Mouse (Mus musculus) brain, adult 2 months (tissue): ENCODE results near the gene Lrrc75b.
"Not testable (repeated sequence)": the region's sequence is repeated elsewhere in the genome, so short reads cannot be mapped to it uniquely, and the experiment has no call there.

Experiments
- DNase-seq: peaks from one replicate; pipeline ENCODE4 v3.0.0; 2011; ENCODE audit warnings: low read depth, low spot score

Lrrc75b gene

DNA sequence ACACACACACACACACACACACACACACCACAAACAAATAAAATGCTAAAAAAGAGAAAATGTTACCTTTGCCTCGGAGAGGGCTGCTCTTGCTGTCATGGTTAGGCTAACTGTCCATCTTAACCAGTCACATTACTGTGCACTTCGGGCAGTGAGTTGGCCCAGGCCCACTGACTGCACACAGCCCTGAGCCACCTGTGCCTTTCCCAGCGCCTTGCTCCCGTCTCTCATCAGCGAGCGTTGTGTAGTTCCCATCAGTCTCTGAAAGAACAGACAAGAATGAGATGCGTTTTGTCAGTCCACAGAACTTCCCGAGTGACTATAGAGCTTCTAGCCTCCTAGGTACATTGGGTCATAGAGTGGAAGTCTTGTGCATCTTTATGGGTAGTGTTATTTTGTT, 25.9 kb downstream of the Lrrc75b start:
- no peak for DNase-seq

DNA sequence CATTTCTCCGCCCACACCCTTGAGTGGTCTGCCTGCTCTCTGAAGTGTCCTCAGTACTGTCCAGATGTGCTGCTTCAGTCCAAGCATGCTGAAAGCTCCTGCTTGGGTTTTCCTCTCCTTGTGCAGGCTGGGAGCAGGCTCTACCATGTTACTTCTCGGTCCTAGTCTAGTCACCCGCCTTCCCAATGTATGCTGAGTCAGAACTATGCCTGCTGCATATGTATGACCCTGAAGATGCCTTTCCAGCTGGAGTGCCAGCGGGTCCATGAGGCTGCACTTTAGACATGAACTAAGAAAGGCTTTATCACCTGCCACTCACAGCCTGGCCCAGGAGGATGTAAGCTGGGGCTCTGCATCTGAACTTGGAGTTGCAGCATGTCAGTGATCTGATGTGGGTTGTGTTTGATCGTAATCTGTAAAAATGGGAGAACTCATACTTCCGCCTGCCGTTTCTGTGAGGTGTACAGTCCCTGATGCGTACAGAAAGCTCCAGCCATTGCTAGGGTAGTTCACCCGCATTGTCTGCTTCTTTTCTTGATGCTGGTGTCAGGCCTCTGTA, 28.5 kb downstream of the Lrrc75b start:
- DNase-seq: peak; percentile 26

DNA sequence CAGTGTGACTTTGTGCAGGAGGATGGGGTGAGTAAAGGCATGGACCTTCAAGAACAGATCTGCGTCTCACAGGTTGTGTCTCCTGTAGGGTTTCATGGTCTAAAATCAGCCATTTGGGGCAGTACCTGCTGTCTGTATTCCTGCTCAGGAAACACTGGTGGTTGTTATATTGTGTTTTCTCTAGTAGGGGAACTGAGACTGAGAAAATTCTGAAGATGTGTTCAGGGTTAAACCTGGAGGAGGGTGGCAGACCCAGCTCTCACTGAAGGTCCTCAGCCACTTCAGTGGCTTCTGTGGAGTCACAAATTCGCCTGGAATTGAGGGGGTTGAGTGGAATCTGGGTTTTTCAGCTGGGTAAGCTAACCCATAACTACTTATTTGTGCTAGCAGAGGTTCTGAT, 29.8 kb downstream of the Lrrc75b start:
- no peak for DNase-seq

GRCm38 (mm10) chr10:75525450-75525849, 34.7 kb downstream of the Lrrc75b start:
- DNase-seq: not testable (repeated sequence)

GRCm38 (mm10) chr10:75521643-75522042, 38.5 kb downstream of the Lrrc75b start:
- no peak for DNase-seq

DNA sequence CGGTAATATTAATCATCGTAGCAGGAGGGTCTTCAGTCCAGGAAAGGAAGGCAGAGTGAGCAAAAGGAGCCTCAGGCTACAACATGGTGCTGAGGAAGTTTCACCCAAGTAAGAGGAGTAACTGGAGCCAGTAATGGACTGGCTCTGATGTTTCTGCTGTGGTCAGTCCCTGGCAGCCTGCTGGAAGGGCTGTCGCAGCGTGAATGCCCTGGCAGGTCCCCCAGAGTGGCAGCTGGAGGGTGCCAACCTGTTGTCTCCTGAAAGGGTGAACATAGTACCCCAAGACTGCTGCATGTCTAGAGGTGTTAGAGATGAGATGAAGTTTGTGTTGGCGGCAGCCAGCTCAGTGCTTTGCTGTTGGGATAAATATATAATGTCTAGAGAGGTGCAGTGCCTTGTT, 39.5 kb downstream of the Lrrc75b start:
- DNase-seq: no peak

DNA sequence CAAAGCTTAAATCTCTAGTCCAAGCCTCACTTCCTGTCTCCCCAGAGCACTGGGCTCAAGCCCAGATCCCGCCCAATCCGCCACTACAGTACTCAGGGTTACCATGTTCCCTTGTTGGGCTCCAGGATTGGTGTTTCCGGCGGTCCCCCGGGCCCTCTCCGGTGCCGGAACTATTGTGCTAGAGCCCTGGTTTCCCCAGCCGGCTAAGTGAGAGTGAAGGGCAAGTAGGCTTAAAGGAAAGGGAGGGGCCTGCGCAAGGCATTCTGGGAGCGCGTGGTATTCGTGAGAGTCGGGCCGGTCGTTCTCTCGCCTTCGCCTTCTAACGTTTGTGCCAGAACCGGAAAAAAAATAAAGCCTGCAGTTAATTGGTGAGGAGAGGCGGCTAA, 42.4 kb downstream of the Lrrc75b start, which contains the start of gene Gucd1:
TSS of gene Gucd1 (minus strand) at position 215 of the 386 bp plus-strand sequence.
- peak; percentile 99 for DNase-seq

- peak; percentile 99 for DNase-seq
Observed at GRCm38 (mm10) chr10:75517073-75517757, 42.9 kb downstream of the Lrrc75b start, which contains the start of gene Snrpd3. TSS of gene Snrpd3 (plus strand) at chr10:75517551.

GRCm38 (mm10) chr10:75516724-75517072, 43.4 kb downstream of the Lrrc75b start:
- peak; percentile 11 for DNase-seq

GRCm38 (mm10) chr10:75516038-75516723, 43.9 kb downstream of the Lrrc75b start:
- DNase-seq: no peak

GRCm38 (mm10) chr10:75515216-75516037, 44.7 kb downstream of the Lrrc75b start:
- DNase-seq: no peak

DNA sequence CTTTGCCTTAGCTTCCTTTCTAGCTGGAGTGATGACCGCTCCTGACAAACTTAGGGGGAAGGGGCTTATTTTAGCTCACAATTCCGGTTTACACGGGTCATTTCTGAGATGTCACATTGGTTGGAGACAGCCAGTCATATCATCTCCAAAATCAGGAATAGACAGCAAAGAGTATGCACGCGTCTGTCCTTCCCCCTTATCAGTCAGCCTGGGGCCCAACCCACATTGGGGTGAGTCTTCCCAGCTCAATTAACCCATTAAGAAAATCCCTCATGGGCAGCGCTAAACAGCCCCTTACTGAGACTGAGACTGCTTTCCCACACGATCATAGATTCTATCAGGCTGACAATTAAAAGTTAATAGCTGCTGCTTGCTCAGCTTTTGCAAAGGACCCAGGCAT, 45.8 kb downstream of the Lrrc75b start:
- no peak for DNase-seq

DNA sequence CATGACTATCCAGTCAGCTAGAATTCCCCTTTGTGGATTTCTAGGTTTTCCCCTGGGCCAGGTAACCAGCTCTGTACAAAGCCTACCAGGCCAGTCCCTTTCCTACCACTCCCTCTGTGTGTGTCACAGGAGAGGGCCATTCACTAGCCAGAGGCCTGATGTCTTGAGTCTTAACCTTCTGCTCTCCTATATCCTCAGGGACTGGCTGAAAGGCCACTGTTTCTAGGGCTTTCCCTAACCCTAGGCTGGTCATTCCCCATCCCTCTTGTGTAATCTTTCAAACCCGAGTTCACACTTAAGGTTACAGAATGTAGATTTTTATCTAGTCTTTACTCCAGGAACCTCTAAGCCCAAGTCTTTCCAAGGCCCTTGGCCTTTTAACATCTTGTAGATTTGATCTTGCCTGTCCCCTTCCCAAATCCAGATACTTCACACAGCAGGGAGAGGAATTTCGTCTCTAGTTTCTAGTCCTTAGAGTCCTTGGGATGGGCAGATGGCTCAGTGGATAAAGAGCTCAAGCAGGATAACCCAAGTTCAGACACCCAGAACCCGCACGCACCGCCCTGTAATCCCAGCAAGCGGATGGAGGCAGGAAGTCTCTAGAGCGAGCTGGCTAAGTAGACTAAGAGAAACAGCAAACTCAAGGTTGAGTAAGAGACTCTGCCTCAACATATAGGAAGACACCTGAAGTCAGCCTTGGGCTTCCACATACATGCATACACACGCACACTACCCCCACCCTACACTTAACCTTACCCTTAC, 46.6 kb downstream of the Lrrc75b start:
- no peak for DNase-seq

GRCm38 (mm10) chr10:75512796-75513195, 47.3 kb downstream of the Lrrc75b start:
- no peak for DNase-seq

DNA sequence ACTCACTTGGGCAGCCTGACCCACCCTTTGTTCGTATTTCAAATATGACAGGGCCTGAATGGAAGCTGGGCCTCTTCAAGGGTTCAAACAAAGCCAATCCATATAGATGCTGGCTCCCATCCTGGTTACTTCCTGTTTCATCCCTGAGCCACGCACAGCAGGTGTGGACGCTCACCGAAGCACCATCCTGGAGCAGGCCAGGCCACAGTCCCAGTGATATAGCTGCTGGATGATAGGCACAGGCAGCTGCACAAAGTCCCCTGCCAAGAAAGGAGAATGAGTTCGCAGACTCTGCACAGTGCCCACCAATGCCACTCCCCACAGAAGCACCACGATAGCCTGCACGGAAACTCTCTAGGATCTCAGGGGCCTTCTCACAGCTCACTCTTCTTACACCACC, 48.2 kb downstream of the Lrrc75b start:
- no peak for DNase-seq

GRCm38 (mm10) chr10:75511060-75511459, 49.1 kb downstream of the Lrrc75b start:
- DNase-seq: no peak

GRCm38 (mm10) chr10:75510446-75510845, 49.7 kb downstream of the Lrrc75b start:
- peak; percentile 65 for DNase-seq

GRCm38 (mm10) chr10:75505928-75506327, 54.2 kb downstream of the Lrrc75b start:
- DNase-seq: not testable (repeated sequence)

DNA sequence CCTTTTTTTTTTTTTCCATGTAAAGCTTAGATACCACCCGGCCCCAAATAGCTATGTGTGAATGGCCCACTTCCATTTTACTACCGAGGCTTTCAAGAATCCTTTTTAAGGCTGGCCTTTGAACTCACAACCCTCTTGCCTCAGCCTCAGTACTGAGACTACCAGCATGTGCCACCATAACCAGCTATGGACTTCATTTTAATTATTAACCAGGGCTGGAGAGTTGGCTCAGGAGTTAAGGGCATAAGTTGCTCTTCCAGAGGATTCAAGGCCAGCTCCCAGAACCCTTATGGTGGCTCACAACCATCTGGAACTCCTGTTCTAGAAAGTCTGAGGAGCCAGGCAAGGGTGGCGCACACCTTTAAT, 55.0 kb downstream of the Lrrc75b start:
- DNase-seq: no peak

- peak; percentile 16 for DNase-seq
Observed at GRCm38 (mm10) chr10:75504234-75505129, 55.6 kb downstream of the Lrrc75b start.
